Mouse (Mus musculus): ENCODE results near the gene Mtrf1. TPM values are rescaled to one million over a fixed set of nuclear protein-coding genes. Genes with fewer than 3 reads are reported as not detected.

The Mtrf1 gene
- total RNA-seq (2021) = 1 to 10 TPM; 5.0 to 6.7 TPM
- long read RNA-seq, experiment 1, partial matches to known transcripts = 1 of 3 reads
- long read RNA-seq, experiment 1, other reads (novel, unspliced or antisense) = 0 of 3 reads
- long read RNA-seq, experiment 2, partial matches to known transcripts = 0 of 4 reads
- long read RNA-seq, experiment 2, other reads (novel, unspliced or antisense) = 0 of 4 reads

- TF ChIP-seq CTCF (IDR thresholded peaks at IDR 0.05) = peak; percentile 3
- intact Hi-C loops (cut with DNase I) = no loop called here
- peak within 1 kb of the TSS; percentile 52 for H3K4me3 ChIP-seq
- peak within 1 kb of the TSS; percentile 96 for H3K27ac ChIP-seq
- DNase-seq (ENCODE audit: extremely low spot score in 1 of 2, low spot score in 2 of 2) = peak; percentile 63 to 66
Measured at GRCm38 (mm10) chr14:79397321-79398122, at the start of gene Mtrf1. Gene Mtrf1, plus strand, starts transcription at chr14:79397772.

DNA sequence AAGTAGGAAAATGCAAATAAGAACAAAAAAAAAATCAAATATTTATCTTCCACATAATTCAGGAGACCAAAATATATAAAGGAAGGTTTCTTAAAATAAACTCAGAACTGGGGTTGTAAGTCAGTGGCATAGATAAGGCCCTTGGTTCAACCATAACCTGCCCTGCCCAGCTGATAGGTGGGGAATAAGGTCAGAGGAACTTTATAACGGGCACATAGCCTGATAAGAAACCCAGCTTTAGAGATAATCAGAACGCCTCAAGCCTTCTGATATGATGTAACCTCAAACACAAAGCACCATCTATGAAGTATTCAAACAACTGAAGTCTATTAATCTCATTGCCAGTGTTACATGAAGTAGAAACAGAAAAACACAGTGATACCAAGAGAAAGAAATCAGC, 39.5 kb upstream of the Mtrf1 start:
- Histone ChIP-seq H3K27ac (no peak overlapping the region), H3K4me3 (no peak overlapping the region)
- no peak for TF ChIP-seq CTCF (IDR thresholded peaks at IDR 0.05)
- intact Hi-C loops (cut with DNase I) = no loop called here
- no peak for DNase-seq (ENCODE audit: extremely low spot score in 1 of 2, low spot score in 2 of 2)

DNA sequence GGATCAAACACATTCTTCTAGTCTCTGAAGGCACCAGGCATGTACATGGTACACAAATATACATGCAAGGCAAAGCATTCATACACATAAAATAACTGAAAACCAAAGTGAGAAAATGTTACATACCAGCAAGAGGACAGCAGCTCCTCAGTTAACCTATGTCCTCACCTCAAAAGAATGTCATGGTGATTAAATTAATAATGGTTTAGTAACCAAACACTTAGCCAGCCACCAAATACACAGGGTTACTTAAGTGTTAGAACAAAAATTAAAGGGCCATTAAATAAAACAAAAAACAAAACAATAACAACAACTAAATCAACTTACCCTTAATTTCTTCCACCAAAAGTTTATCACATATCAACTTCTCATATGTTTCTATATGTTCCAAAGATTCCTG, 20.5 kb upstream of the Mtrf1 start:
- intact Hi-C loops (cut with DNase I) = no loop called here
- no peak for DNase-seq (ENCODE audit: extremely low spot score in 1 of 2, low spot score in 2 of 2)
- Histone ChIP-seq H3K4me3 (no peak overlapping the region), H3K27ac (no peak overlapping the region)
- no peak for TF ChIP-seq CTCF (IDR thresholded peaks at IDR 0.05)

- Histone ChIP-seq H3K4me3 (no peak overlapping the region), H3K27ac (no peak overlapping the region)
- DNase-seq (ENCODE audit: extremely low spot score in 1 of 2, low spot score in 2 of 2) = no peak
- TF ChIP-seq CTCF (IDR thresholded peaks at IDR 0.05) = no peak
- intact Hi-C loops (cut with DNase I) = no loop called here
Measured at GRCm38 (mm10) chr14:79383120-79383519, 14.5 kb upstream of the Mtrf1 start.

- no peak for TF ChIP-seq CTCF (IDR thresholded peaks at IDR 0.05)
- no peak for DNase-seq (ENCODE audit: extremely low spot score in 1 of 2, low spot score in 2 of 2)
- Histone ChIP-seq H3K4me3 (no peak overlapping the region), H3K27ac (no peak overlapping the region)
- intact Hi-C loops (cut with DNase I) = loop anchor here (5.0 kb wide), 1 partner anchor 51 kb away; no protein-coding TSS in a partner anchor
Measured at GRCm38 (mm10) chr14:79388304-79388703, 9.3 kb upstream of the Mtrf1 start.

GRCm38 (mm10) chr14:79389438-79390264, 7.9 kb upstream of the Mtrf1 start:
- TF ChIP-seq CTCF (IDR thresholded peaks at IDR 0.05) = no peak
- intact Hi-C loops (cut with DNase I) = loop anchor here (5.0 kb wide), 2 partner anchors 52 to 267 kb away; no protein-coding TSS in a partner anchor
- H3K4me3 ChIP-seq = peak overlapping the region; percentile 73
- DNase-seq (ENCODE audit: extremely low spot score in 1 of 2, low spot score in 2 of 2) = no peak
- H3K27ac ChIP-seq = peak overlapping the region; percentile 95

DNA sequence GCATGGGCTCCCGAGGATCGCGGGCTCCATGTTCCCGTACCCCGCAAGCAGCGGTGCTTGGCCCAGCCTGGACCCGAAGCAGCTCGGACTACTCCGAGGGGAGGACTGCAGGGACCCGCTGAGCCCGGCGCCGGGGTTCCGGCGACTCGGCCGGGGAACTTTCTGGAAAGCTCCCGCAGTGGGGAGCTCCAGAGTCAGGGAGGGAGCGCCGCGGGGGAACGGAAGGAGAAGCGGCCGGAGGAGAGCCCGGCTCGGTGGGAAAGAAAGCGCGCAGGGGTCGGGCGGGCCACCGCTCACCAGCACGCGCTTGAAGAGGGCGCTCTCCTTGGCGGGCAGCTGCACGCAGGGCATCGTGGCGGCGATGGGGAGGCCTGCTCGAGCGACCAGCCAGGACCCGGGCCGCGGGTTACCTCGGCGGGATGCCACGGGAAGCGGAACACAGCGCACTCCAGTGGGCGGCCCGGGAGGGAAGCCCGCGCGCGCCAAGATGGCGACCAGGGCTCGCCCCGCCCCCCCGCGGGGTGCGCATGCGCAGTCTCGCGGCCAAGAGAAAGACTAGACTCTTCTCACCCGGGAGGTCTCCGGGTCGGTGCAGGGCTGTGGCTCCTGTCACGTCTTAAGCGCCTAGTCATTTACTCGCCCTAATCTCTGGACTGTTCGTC, 7.2 kb upstream of the Mtrf1 start, which contains the start of gene Naa16:
TSS of gene Naa16 (minus strand) at position 514 of the 662 bp plus-strand sequence.
- intact Hi-C loops (cut with DNase I) = loop anchor here (5.0 kb wide), 1 partner anchor 268 kb away; no protein-coding TSS in a partner anchor
- TF ChIP-seq CTCF (IDR thresholded peaks at IDR 0.05) = peak; percentile 49
- peak within 1 kb of the TSS; percentile 73 for H3K4me3 ChIP-seq
- peak; percentile 94 to 95 for DNase-seq (ENCODE audit: extremely low spot score in 1 of 2, low spot score in 2 of 2)
- H3K27ac ChIP-seq = peak within 1 kb of the TSS; percentile 95

DNA sequence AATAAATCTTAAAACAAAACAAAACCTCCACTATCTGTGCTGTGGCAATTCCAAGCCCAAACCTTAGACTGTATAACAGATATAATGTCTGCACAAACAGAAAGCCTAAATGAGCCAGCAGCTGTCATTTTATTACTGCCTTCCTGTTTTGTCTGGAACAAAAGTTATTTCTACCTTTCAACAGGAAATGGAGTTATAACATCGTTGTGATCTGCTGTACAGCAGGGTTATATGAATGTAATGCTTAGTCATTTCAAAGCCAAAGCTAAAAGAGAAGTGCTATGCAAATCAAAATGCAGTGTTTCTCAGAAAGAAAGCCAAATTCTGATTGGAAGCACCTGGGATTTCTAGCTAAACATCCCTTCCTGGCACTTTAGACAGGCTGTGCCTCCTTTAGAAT, 4.3 kb upstream of the Mtrf1 start:
- DNase-seq (ENCODE audit: extremely low spot score in 1 of 2, low spot score in 2 of 2) = no peak
- TF ChIP-seq CTCF (IDR thresholded peaks at IDR 0.05) = no peak
- H3K4me3 ChIP-seq = no peak overlapping the region
- intact Hi-C loops (cut with DNase I) = loop anchor here (5.0 kb wide), 1 partner anchor 271 kb away; no protein-coding TSS in a partner anchor
- no peak overlapping the region for H3K27ac ChIP-seq

GRCm38 (mm10) chr14:79394564-79394963, 3.0 kb upstream of the Mtrf1 start:
- intact Hi-C loops (cut with DNase I) = loop anchor here (2.0 to 5.0 kb wide), 2 partner anchors 72 to 272 kb away; no protein-coding TSS in a partner anchor
- peak; percentile 49 for TF ChIP-seq CTCF (IDR thresholded peaks at IDR 0.05)
- Histone ChIP-seq H3K4me3 (no peak overlapping the region), H3K27ac (no peak overlapping the region)
- no peak for DNase-seq (ENCODE audit: extremely low spot score in 1 of 2, low spot score in 2 of 2)

DNA sequence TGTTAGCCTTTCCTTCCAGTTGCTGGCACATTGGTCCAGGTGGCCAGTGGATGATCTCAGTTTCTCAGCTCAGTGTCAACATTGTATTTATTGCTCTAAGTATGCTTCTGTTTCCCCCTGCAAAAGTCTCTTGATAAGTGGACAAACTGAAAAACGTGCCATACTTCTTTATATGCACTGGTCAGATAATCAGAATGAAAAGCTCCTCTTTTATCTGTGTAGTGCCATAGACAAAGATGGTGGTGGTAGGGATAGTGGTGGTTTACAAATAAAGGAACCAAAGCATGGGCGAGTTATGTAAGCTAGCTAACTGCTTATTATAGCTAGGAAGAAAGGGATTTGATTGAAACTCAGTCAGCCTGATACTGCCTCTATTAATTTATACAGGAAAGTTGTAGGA, 10.1 kb downstream of the Mtrf1 start:
- H3K27ac ChIP-seq = no peak overlapping the region
- H3K4me3 ChIP-seq = no peak overlapping the region
- no peak for TF ChIP-seq CTCF (IDR thresholded peaks at IDR 0.05)
- DNase-seq (ENCODE audit: extremely low spot score in 1 of 2, low spot score in 2 of 2) = no peak
- intact Hi-C loops (cut with DNase I) = no loop called here

DNA sequence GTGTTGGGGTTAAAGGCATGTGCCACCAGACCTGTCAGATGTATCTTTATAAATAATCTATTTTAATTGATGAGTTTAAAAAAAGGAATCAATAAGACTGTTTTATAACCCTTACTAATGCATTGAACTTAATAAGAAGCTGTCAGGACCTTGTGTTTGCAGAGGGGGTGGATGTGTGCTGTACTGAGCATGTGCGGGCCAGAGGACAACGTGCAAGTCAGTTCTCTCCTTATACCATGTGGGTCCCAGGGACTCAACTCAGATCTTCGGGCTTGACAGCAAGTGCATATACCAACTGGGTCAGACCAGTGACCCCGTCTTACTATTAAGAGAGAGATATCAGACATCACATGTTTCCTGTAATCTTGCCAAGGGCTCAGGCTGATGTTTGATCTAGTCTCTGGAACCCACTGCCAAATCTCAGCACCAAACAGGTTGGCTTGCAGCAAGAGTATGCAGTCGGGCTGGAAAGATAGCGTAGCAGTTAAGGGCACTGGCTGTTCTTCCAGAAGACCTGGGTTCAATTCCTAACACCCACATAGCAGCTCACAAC, 11.8 kb downstream of the Mtrf1 start:
- no peak overlapping the region for H3K27ac ChIP-seq
- no peak overlapping the region for H3K4me3 ChIP-seq
- no peak for DNase-seq (ENCODE audit: extremely low spot score in 1 of 2, low spot score in 2 of 2)
- intact Hi-C loops (cut with DNase I) = no loop called here
- TF ChIP-seq CTCF (IDR thresholded peaks at IDR 0.05) = no peak

Measured in left cerebral cortex, adult 2 months (tissue).